Mouse (Mus musculus) cerebellum, postnatal 25 days (tissue): ENCODE data around the gene Gpr149.

ENCODE experiments used
- DNase-seq, 2 experiments: peaks; one replicate each; pipeline ENCODE4 v3.0.0; 2021; ENCODE audit warnings: mixed read lengths in 2 of 2

The Gpr149 gene

DNA sequence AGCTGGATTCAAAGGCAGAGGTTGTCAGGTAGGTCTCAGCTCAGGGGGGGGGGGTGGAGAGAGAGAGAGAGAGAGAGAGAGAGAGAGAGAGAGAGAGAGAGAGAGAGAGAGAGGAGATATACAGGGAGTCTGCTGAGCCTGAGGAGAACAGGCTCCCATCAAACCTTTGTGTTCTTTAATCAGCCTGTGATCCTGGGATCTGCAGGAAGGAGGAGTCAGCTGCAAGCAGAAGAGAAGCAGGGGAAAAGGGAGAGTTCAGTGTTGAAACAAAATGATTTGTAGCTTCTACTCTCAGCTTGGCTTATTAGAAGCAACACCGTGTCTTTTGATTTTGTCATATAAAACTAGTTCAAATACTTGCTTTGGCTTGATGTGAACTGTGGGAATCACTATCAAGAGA is at the start of gene Gpr149:
Gene Gpr149 (minus strand): TSS at position 168 of the 400 bp plus-strand sequence.
- no peak for DNase-seq

DNA sequence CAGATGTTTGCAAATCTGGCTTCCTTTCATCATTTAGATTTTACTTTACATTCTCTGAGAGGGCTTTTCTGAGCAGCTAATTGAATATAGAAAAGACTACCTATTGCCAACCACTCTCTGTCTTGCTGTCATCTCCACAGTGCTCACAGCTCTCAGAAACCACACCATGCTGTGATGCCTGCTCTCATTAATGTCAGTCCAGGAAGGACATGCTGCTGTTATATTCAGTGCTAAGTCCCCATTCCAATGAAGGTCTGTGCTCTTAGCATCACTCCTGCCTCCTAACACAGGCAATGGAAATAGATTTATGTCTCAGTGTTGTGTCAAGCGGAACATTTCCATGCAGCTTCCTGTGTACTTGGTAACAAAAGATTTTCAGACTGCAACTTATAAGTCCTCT is 45.6 kb upstream of the Gpr149 start:
- no peak for DNase-seq

DNA sequence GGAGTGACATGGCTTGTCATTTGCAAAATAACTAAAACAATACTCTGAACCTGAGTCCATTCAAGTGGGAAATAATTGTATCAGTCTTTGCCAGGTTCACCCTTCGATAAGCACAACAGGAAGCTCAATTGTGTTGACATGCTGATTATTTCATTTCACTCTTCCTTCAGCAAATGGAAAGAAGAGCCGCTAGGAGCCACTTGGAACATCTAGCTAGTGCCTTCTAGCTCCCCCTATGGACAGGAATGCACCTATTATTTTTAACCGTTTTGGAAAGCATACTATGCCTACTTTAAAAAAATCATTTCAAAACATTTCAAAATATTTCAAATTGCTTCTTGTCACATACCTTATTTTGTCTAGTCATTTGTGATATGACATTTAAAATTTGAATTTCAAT is 5.9 kb upstream of the Gpr149 start:
- no peak for DNase-seq

- DNase-seq: no peak
These were observed 991 bp upstream of the Gpr149 start for GRCm38 (mm10) chr3:62605931-62606330.

GRCm38 (mm10) chr3:62604047-62604391 is 921 bp downstream of the Gpr149 start:
- DNase-seq: peak in 1 of 2 experiments; percentile 44

DNA sequence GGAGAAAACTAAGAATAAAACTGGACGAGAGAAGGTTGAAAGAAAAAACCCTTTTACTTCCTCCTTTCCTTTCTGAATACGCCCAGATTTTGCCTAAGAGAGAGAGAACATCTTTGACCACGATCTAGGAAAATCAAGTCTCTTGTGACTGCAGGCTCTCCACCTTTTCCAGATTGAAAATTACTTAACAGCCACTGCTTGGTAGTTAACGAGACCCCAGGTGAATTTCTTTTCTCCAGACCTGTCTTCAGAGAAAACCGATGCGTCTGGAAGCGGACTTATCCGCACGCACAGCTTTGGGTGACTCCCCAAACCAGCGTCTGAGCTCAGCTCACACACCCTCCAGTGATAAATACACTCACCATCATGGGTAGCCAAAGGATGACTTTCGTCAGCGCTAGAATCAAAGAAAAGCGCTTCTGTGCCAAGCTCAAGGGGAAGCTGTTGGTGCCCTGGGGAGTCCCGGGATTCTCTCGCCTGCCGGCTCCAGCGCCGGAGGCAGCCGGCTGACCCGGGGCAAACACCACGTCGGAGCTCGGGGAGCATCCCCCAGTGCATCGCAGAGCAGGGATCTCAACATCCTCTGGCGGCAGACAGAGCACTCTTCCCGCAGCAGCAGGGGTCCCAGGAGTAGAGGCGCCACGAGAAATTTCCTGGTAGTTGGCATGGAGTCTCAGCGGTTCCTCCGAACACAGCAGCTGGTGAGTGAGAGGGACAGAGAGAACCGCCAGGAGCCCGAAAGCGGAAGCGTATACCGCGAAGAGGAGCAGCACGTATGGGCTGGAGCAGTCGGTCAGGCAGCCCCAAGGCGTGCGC is 1.5 kb downstream of the Gpr149 start:
- DNase-seq: peak in 1 of 2 experiments; percentile 29

GRCm38 (mm10) chr3:62602466-62602865 is 2.5 kb downstream of the Gpr149 start:
- no peak for DNase-seq

- DNase-seq: no peak
These were observed 10.1 kb downstream of the Gpr149 start for GRCm38 (mm10) chr3:62594842-62595241.

DNA sequence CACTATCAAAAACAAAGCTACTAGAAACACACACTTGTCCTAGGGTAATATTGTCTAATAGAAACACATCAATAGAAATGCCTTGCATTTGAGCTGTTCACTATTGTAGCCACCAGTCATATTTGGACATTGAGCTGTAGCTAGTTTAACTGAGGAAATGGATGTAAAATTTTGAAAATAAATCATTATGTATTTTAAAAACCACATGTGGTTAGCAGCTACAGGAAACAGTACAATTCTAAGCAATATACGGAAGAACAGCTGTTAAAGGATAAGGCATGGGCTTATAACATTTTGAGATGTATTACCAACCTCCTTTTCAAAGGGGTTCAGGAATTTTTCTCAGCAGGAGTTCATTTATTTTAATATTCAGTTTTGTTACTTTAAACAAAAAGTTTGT is 19.9 kb downstream of the Gpr149 start:
- no peak for DNase-seq

- no peak for DNase-seq
These were observed 77.3 kb downstream of the Gpr149 start for GRCm38 (mm10) chr3:62527593-62527992.

DNA sequence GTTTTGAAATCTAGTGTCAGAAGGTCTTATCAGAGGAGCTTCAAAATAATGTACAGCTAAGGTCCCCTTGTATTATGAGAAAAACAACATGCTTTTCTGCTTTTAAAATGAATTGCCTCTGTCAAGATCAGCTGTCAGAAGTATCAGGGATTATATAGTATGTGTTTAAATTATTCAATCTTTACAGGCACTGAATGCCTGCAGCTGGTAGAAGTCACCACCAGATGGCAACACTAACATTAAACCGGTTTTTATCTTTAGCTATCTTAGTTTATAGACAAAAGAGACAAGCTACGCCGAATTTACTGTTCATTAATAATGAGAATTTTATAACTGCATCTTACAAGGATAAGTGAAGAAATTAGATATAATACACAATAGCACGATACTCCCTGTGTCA is 77.8 kb downstream of the Gpr149 start:
- peak in 1 of 2 experiments; percentile 7 for DNase-seq

GRCm38 (mm10) chr3:62507206-62507647 is 97.7 kb downstream of the Gpr149 start:
- DNase-seq: no peak

DNA sequence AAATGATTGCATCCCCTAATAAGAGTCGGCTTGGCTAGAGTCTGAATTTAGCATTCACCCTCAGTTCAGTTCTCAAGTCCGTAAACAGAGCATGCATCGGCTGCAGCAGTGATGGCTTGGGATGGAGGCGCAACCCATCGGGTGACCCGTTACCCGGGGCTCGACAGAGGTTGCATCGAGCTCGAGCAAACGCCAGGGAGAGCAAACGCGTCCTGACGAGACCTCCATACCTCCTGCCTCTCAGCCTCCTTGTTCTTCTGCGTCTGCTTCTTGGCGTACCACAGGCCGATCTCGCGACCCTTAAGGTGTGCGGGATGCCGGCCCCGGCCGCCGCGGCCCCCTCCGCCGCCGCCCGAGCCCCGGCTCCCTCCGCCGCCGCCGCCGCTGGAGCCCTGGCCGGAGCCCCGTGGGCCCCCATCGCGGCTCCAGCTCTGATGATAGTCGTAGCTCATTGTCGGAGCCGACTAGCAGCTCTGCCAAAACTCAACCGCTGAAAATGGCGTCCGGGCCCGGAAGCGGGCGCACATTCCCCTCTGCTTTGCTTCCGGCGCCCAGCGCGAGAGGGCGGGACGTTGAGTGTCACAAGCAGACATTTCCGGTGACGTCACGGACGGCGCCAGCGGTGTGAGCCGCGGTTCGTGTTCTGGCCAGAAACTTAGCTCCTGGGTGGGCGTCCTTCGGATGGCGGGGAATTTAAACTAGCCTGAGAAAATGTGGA is 98.3 kb downstream of the Gpr149 start, which contains the start of gene Dhx36:
Gene Dhx36 (minus strand): TSS at position 517 of the 718 bp plus-strand sequence.
- peak; percentile 96 to 98 for DNase-seq

DNA sequence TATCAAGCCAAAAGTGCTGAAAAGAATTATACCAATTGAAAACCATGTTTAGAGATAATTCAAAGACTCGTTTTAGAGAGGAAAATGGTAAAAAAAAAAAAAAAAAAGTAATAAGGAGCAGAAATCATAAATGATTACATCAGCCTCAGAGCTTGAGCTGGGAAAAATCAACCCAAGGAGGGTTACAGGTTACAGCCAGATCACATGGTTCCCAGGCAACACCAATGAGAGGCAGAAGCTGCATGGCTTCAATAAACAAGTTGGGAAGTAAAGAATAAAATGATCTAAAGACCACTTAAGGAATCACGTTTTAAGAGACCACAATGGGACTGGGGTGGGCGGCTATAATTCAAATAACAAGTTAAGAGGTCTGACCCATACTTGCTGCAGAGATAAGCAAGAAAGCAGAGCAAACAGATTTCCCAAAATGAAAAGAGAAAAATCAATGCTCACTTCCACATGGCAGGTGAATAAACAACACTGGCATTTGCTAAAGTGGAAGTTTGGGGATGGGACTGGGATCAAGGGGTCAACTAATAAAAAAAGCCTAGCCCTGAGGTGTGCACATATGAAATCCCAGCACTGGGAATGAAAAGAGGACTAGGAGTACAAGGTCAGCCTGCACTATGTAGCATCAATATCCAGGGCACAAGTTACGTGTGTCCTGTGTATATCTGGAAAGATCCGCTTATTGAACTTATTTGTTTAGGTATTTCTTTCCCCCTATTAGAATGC is 99.6 kb downstream of the Gpr149 start:
- no peak for DNase-seq

DNA sequence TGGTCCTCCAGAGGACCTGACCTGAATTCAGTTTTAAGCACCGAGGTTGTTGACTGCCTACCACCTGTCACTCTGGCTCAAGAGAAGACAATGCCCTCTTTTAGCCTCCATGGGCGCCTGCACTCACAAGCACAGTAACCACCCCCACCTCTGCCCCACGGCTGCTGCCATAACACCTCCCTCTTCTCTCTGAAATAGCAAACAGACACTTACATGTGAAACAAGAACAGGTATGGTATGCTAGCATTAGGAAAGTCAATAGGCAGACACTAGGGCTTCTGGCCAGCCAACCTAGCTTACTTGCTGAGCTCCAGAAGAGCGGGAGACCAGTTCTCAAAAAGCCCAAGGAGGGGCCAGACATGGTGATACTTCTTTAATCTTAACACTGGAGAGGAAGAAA is 105.6 kb downstream of the Gpr149 start:
- no peak for DNase-seq

DNA sequence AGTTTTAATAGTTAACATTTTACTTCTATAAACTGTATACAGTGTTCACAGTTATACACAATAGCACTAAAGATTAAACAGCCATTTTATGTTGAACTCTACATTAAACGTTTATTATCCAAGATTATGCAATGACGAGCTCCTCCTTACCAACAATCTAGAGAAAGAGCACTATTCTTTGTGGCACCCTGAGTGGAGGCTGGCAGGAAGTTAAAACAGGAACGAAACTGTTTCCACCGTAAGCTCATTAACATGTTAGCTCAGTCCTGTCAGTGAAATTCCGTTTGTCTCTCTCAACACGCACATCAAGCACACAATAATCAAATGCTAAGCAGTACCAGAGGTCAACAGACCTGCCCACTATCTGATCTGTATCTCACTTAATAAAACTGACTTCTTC is 112.4 kb downstream of the Gpr149 start:
- DNase-seq: no peak

DNA sequence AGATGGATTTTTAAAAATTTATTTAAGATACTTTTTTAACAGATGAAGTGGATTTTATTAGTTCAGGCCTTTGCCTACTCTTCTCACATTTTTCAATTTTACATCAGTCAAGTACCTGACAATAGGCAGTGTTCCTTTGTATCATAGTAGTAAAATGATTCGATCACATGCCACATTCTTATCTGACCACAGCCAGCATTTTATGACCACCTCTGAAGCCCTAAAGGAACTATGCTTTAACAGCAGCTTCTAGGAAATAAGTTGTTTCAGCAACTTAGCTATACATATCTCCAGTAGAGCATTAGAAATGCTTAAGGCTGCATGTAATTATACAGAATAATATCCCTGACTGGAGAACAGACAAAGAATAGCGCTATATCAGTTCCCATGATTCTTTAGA is 120.6 kb downstream of the Gpr149 start:
- DNase-seq: no peak
